Mouse (Mus musculus) heart, adult 9 months (tissue): ENCODE measurements at regions not wholly inside any gene's neighbourhood (a gene's known extent, or its start where the extent isn't known, plus 50 kb on each side); places are given as distances from the start of the nearest gene placed in this dataset.
"Not testable (repeated sequence)": the region's sequence is repeated elsewhere in the genome, so short reads cannot be mapped to it uniquely, and the experiment has no call there.

Experiments
- DNase-seq, 2 experiments: peaks; one replicate each; pipeline ENCODE4 v3.0.0; 2022; ENCODE audit warnings: low spot score in 2 of 2

GRCm38 (mm10) chr5:16937840-16938239, 146.2 kb downstream of the Gm28710 start:
- no peak for DNase-seq

DNA sequence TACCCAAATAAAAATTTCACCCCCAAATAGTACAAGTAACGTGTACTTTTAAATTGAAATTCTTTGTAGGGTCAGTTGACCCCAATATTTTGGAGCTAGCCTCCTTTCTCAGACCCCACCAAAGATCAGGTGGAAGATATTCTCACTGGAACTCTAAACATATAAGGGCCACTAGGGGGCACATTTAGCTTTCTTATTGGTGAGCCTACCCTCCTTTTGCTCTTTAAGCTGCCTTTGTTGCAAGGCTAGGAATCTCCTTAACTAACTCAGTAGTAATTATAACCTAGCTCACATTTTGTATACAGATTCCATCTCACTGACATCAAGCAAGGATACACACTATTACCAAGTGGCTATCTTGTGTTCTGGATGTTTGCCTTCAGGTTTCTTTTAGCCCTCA, 155.8 kb downstream of the Gm28710 start:
- peak; percentile 3 to 11 for DNase-seq

DNA sequence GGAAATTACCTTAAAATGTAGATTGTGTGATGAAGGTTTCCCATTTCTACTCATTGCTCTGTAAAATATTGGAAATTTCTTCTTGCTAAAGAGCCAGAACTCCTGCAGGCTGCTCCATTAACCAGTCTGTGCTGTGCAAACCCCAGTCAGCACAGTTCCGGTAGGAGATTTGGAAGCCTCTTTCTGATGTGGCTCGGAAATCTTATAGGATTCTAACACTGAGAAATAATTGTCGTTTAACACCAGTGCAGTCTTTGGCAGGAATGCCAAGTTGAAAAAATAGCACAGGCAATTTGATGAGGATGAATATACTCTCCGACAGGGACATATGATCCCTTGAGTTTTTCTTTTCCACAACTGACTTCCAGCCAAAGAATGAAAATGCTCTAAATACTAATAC, 176.1 kb downstream of the Gm28710 start:
- no peak for DNase-seq

DNA sequence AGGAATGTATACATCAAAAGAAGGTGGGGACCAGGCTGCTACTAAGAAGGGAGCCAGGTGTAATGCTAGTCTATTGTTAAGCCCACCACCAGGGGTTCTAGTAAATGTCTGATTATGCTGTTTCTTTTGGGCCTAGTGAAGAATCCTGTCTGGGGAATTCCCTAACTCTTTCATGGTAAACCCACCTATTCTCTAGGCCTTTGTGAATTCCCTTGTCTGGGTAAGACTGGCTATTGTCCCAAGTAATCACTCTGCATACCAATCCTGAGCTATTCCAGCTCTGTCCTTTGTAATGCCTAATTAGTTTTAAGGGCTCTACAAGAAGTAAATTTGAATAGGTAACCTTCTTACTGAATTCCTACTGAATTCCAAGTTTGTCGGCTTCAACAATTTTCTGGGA, 177.2 kb downstream of the Gm28710 start:
- not testable (repeated sequence) for DNase-seq

DNA sequence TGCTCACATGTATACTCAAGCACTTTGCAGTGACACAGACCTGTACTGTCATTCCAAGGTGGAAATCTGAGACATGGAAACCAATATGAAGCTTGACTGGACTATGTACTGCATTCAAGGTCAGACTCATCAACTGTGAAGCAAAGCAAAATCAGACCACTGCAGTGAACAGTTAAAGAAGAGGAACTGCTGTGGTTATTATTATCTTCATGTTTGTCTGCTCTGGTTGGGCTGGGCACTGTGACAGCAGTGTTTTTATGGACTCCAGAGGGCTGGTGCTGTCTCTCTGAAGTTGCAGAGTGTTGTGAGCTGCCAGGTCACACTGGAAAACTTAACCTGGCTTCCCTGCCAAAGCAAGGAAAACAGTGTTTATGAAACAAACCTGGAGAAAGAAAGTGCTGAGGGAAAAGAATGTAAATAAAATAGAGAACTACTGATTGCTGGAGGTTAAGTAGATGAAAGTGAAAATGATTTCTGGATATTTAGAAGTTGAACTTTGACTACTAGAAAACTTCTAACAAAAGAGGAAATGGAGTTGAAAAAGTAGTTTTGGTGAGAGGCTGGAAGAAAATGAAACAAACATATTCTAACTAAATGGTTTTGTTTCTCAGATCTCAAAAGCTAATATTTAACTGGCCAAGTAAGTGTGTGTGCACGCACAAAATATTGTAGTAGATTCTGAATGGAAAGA, 181.7 kb downstream of the Gm28710 start:
- DNase-seq: peak; percentile 4 to 12

DNA sequence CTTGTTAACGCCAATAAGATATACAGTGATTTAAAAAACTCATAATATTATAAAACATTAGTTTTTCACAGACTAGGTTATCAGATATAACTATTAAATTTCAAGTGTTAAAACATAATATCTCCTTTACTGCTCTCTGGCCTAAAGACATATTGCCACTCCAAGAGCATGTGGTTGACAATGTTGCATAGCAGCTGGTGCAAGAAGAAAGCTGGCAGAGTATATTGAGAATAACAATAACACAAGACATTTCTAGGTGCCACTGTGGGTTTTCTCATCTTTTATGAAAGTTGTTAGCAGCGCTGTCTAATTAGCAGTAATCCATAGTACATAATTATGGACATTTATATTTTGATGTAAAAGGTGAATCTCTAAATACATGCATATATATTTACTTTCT, 184.4 kb downstream of the Gm28710 start:
- DNase-seq: no peak

GRCm38 (mm10) chr5:16984877-16985276, 193.3 kb downstream of the Gm28710 start:
- DNase-seq: no peak

DNA sequence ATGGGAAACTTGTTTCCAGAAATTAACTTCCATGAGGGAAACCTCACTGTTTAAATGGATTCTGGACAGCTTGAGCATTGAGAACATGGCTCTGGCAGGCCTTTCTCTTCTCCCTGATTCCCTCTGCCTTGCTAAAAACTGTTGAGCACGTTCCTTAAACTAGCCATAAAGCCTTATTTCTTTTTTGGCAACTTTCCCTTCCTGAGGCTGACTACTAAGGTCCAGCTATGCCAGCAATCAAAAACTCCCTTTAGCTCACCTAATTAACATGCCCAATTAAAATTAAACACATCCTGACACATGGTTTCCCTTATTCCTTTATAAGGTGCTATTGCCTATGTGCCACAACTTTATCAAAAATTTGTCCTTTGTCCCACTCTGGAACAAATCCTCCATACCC, 199.9 kb downstream of the Gm28710 start:
- no peak for DNase-seq

- DNase-seq: peak in 1 of 2 experiments; percentile 2
Observed at GRCm38 (mm10) chr5:16999183-16999582, 207.6 kb downstream of the Gm28710 start.

- no peak for DNase-seq
Observed at GRCm38 (mm10) chr5:17006807-17007522, 215.4 kb downstream of the Gm28710 start.

GRCm38 (mm10) chr5:17021636-17022035, 230.0 kb downstream of the Gm28710 start:
- DNase-seq: peak; percentile 24 to 36

- no peak for DNase-seq
Observed at GRCm38 (mm10) chr5:17053935-17054334, 262.3 kb downstream of the Gm28710 start.

DNA sequence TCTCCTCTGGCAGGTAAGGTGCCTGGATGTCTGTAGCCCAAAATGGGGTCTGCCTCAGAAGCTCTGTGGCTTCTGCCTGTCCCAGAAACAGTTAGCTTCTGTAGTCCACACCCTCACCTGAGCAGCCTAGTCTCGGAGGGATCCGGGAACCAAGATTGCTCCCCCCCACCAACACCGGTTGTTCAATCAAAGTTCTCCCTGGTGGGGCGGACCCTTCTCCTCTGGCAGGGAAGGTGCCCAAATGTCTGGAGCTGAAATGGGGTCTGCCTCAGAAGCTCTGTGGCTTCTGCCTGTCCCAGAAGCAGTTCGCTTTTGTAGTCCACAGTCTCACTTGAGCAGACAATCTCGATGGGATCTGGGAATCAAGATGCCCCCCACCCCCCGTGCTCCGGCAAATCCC, 273.0 kb downstream of the Gm28710 start:
- no peak for DNase-seq

DNA sequence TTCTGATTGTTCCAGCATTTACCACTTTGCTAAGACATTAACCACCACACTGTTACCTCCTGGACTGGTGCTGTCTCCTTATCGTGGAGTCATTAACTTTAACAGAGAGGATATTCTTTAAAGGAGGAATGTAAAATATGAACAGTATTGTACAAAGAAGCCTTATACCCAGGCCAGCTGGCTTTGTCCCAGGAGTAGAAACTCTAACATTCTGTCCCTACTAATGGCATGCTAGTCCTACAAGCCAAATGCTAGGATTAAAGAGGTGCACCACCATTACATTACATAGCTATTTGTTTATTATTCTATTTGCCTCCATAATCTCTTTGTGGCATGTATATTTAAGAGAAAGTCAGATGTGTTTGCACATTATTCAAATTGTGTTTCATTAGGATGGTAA, 288.8 kb downstream of the Gm28710 start:
- DNase-seq: no peak

- no peak for DNase-seq
Observed at GRCm38 (mm10) chr5:17111556-17111955, 261.4 kb upstream of the Speer4f2 start.

DNA sequence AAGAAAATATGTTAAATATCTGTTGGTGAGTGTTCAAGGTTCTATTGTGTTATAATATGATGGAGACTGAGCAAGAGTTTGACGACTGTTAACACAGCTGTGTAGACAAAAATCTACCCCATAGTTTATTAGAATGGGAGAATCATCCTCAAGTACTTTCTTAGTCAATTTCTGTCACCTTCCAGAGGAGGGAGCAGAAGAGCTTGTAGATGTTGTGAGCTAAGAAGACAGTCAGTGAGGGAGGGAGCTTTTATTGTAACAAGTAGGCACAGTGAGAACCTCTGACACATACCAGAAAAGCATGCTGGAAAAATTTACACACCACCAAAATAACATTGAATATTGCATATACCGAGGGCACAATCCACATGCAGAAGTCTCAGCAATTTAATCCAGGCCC, 261.0 kb upstream of the Speer4f2 start:
- no peak for DNase-seq

DNA sequence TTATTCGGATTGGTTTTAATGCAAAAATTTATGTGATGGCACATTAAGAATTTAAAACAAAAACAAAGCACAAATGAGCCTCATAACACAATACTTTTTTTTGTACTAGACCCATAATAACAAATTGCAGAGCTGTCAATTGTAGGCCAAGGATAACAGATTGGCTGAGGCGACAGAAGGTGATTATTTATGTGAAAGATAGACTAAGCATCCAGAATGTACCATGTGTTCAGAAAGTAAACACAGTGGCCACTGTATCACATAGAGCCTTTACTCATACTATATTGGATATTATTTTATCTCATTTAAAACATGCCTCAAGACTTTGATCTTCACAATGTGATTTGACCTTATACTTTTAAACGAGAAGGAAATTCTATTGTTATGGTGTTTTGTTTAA, 257.9 kb upstream of the Speer4f2 start:
- no peak for DNase-seq

- DNase-seq: peak; percentile 2 to 17
Observed at GRCm38 (mm10) chr5:17116072-17116471, 256.9 kb upstream of the Speer4f2 start.

GRCm38 (mm10) chr5:17125240-17125639, 247.7 kb upstream of the Speer4f2 start:
- DNase-seq: no peak

GRCm38 (mm10) chr5:17127501-17127900, 245.5 kb upstream of the Speer4f2 start:
- DNase-seq: no peak

GRCm38 (mm10) chr5:17135489-17135888, 237.5 kb upstream of the Speer4f2 start:
- peak in 1 of 2 experiments; percentile 4 for DNase-seq

DNA sequence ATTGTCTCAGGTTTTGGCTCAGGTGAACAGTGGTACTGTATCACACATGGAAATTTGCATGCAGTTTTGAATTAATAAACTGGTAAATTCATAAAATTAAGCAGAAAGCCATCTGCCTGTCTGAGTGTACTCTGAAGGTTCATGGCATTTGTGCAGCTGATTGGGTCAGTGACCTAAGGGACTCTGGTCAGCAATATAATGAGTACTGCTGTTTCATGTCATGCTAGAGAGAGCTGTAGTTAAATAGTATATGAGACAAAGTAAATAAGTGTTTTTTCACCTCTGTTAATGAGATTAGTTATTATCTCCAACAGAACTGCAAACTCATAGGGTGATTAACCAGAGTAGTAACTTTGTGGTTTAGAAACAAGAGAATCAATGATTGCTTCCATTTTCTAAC, 231.4 kb upstream of the Speer4f2 start:
- DNase-seq: no peak

GRCm38 (mm10) chr5:17174562-17174961, 198.4 kb upstream of the Speer4f2 start:
- no peak for DNase-seq
